Mouse (Mus musculus): ENCODE results near the gene Gpr62.

Gene Gpr62

GRCm38 (mm10) chr9:106456325-106457162 lies 9.2 kb downstream of the Gpr62 start:
- WGBS = 40% methylated on average over 15 of the region's 15 CpGs

GRCm38 (mm10) chr9:106454888-106455681 lies 10.7 kb downstream of the Gpr62 start:
- WGBS = 18% methylated on average over 17 of the region's 17 CpGs

- WGBS = 7% methylated on average over 20 of the region's 20 CpGs
These were observed 11.5 kb downstream of the Gpr62 start for GRCm38 (mm10) chr9:106454071-106454761.

GRCm38 (mm10) chr9:106453271-106454070 lies 12.3 kb downstream of the Gpr62 start, which contains the start of gene Pcbp4:
Pcbp4 (plus strand) TSS chr9:106453291.
- 2% methylated on average over 54 of the region's 74 CpGs for WGBS

GRCm38 (mm10) chr9:106452821-106453220 lies 12.9 kb downstream of the Gpr62 start:
- WGBS = 13% methylated on average over 7 of the region's 7 CpGs

- WGBS = 55% methylated on average over 6 of the region's 6 CpGs
These were observed 13.4 kb downstream of the Gpr62 start for GRCm38 (mm10) chr9:106452351-106452750.

- 69% methylated on average over 2 of the region's 2 CpGs for WGBS
These were observed 13.8 kb downstream of the Gpr62 start for GRCm38 (mm10) chr9:106451899-106452298.

GRCm38 (mm10) chr9:106451298-106451697 lies 14.4 kb downstream of the Gpr62 start:
- WGBS = 86% methylated on average over 11 of the region's 11 CpGs

- WGBS = 45% methylated on average over 9 of the region's 9 CpGs
These were observed 15.1 kb downstream of the Gpr62 start for GRCm38 (mm10) chr9:106450661-106451060.

- WGBS = 84% methylated on average over 8 of the region's 8 CpGs
These were observed 15.8 kb downstream of the Gpr62 start for GRCm38 (mm10) chr9:106449947-106450346.

GRCm38 (mm10) chr9:106448498-106449031 lies 17.2 kb downstream of the Gpr62 start:
- under 1% methylated on average over 23 of the region's 23 CpGs for WGBS

- 25% methylated on average over 9 of the region's 9 CpGs for WGBS
These were observed 17.8 kb downstream of the Gpr62 start for GRCm38 (mm10) chr9:106447951-106448350.

- WGBS = under 1% methylated on average over 24 of the region's 24 CpGs
These were observed 18.4 kb downstream of the Gpr62 start, which contains the start of the genes Abhd14b and Abhd14a for GRCm38 (mm10) chr9:106447348-106447747. Abhd14b (plus strand) TSS chr9:106447459. Abhd14a (minus strand) TSS chr9:106447678.

GRCm38 (mm10) chr9:106444836-106445235 lies 20.9 kb downstream of the Gpr62 start:
- 87% methylated on average over 4 of the region's 4 CpGs for WGBS

GRCm38 (mm10) chr9:106442680-106443079 lies 23.1 kb downstream of the Gpr62 start:
- 85% methylated on average over 5 of the region's 5 CpGs for WGBS

GRCm38 (mm10) chr9:106436566-106436965 lies 29.2 kb downstream of the Gpr62 start:
- WGBS = 87% methylated on average over 9 of the region's 9 CpGs

- WGBS = 51% methylated on average over 7 of the region's 7 CpGs
These were observed 32.3 kb downstream of the Gpr62 start for GRCm38 (mm10) chr9:106433389-106433788.

- 0% methylated on average over 4 of the region's 4 CpGs for WGBS
These were observed 35.8 kb downstream of the Gpr62 start for GRCm38 (mm10) chr9:106430015-106430264.

GRCm38 (mm10) chr9:106429221-106430014 lies 36.3 kb downstream of the Gpr62 start, which contains the start of gene Rpl29:
Rpl29 (plus strand) TSS chr9:106429454.
- WGBS = under 1% methylated on average over 55 of the region's 55 CpGs

- 3% methylated on average over 11 of the region's 11 CpGs for WGBS
These were observed 37.0 kb downstream of the Gpr62 start for GRCm38 (mm10) chr9:106428719-106429220.

Measured in cerebral cortex, adult 2 months (tissue).